Mouse (Mus musculus): Measurements from ENCODE around the gene Pigc. TPM values are rescaled to one million over a fixed set of nuclear protein-coding genes. Genes with fewer than 3 reads are reported as not detected.

Pigc gene
- total RNA-seq, 2 experiments from 2014 or later: 14.1 to 17.5 TPM

- no peak for DNase-seq (ENCODE audit: extremely low spot score in 1 of 2, low spot score in 2 of 2)
- intact Hi-C loops (cut with DNase I): loop anchor here (5.0 kb wide), 1 partner anchor 221 kb away; no protein-coding TSS in a partner anchor
These were observed 1.1 kb upstream of the Pigc start for GRCm38 (mm10) chr1:161967936-161968335.

GRCm38 (mm10) chr1:161970874-161971273, 1.9 kb downstream of the Pigc start:
- no peak for DNase-seq (ENCODE audit: extremely low spot score in 1 of 2, low spot score in 2 of 2)
- intact Hi-C loops (cut with DNase I): loop anchor here (10.0 kb wide), 1 partner anchor 574 kb away; the partner anchor contains the start of gene Mettl13

GRCm38 (mm10) chr1:161972233-161972632, 3.2 kb downstream of the Pigc start:
- intact Hi-C loops (cut with DNase I): loop anchor here (10.0 kb wide), 1 partner anchor 573 kb away; the partner anchor contains the start of gene Mettl13
- DNase-seq (ENCODE audit: extremely low spot score in 1 of 2, low spot score in 2 of 2): no peak

GRCm38 (mm10) chr1:161976255-161977182, 7.5 kb downstream of the Pigc start:
- intact Hi-C loops (cut with DNase I): loop anchor here (5.0 to 10.0 kb wide), 2 partner anchors 336 to 568 kb away; partner anchors contain the start of gene Mettl13

GRCm38 (mm10) chr1:161977331-161977730, 8.3 kb downstream of the Pigc start:
- DNase-seq (ENCODE audit: extremely low spot score in 1 of 2, low spot score in 2 of 2): no peak
- intact Hi-C loops (cut with DNase I): loop anchor here (5.0 to 10.0 kb wide), 2 partner anchors 335 to 567 kb away; partner anchors contain the start of gene Mettl13

More at GRCm38 (mm10) chr1:161976255-161977182, 7.5 kb downstream of the Pigc start:
- DNase-seq (ENCODE audit: extremely low spot score in 1 of 2, low spot score in 2 of 2): peak; percentile 77 to 81

- intact Hi-C loops (cut with DNase I): loop anchor here (5.0 to 10.0 kb wide), 2 partner anchors 334 to 567 kb away; partner anchors contain the start of gene Mettl13
- DNase-seq (ENCODE audit: extremely low spot score in 1 of 2, low spot score in 2 of 2): no peak
These were observed 9.3 kb downstream of the Pigc start for GRCm38 (mm10) chr1:161978173-161978700.

- no peak for DNase-seq (ENCODE audit: extremely low spot score in 1 of 2, low spot score in 2 of 2)
- intact Hi-C loops (cut with DNase I): loop anchor here (5.0 to 10.0 kb wide), 2 partner anchors 333 to 565 kb away; partner anchors contain the start of gene Mettl13
These were observed 10.6 kb downstream of the Pigc start, which contains the start of gene 4930558K02Rik for GRCm38 (mm10) chr1:161979536-161979935. TSS of gene 4930558K02Rik (minus strand) at chr1:161979636.

GRCm38 (mm10) chr1:161980046-161980445, 11.1 kb downstream of the Pigc start:
- DNase-seq (ENCODE audit: extremely low spot score in 1 of 2, low spot score in 2 of 2): no peak
- intact Hi-C loops (cut with DNase I): no loop called here

GRCm38 (mm10) chr1:161980626-161981298, 11.8 kb downstream of the Pigc start:
- intact Hi-C loops (cut with DNase I): no loop called here

GRCm38 (mm10) chr1:161983451-161983850, 14.5 kb downstream of the Pigc start:
- no peak for DNase-seq (ENCODE audit: extremely low spot score in 1 of 2, low spot score in 2 of 2)
- intact Hi-C loops (cut with DNase I): no loop called here

More at GRCm38 (mm10) chr1:161980626-161981298, 11.8 kb downstream of the Pigc start:
- no peak for DNase-seq (ENCODE audit: extremely low spot score in 1 of 2, low spot score in 2 of 2)

GRCm38 (mm10) chr1:161983979-161984566, 15.1 kb downstream of the Pigc start:
- DNase-seq (ENCODE audit: extremely low spot score in 1 of 2, low spot score in 2 of 2): no peak
- intact Hi-C loops (cut with DNase I): no loop called here

GRCm38 (mm10) chr1:161990684-161991578, 21.9 kb downstream of the Pigc start:
- intact Hi-C loops (cut with DNase I): no loop called here
- DNase-seq (ENCODE audit: extremely low spot score in 1 of 2, low spot score in 2 of 2): no peak

- no peak for DNase-seq (ENCODE audit: extremely low spot score in 1 of 2, low spot score in 2 of 2)
- intact Hi-C loops (cut with DNase I): no loop called here
These were observed 22.9 kb downstream of the Pigc start for GRCm38 (mm10) chr1:161991846-161992245.

GRCm38 (mm10) chr1:161992389-161992788, 23.4 kb downstream of the Pigc start:
- DNase-seq (ENCODE audit: extremely low spot score in 1 of 2, low spot score in 2 of 2): no peak
- intact Hi-C loops (cut with DNase I): no loop called here

- no peak for DNase-seq (ENCODE audit: extremely low spot score in 1 of 2, low spot score in 2 of 2)
- intact Hi-C loops (cut with DNase I): no loop called here
These were observed 29.8 kb downstream of the Pigc start for GRCm38 (mm10) chr1:161998781-161999180.

GRCm38 (mm10) chr1:161999338-161999737, 30.4 kb downstream of the Pigc start:
- intact Hi-C loops (cut with DNase I): no loop called here
- no peak for DNase-seq (ENCODE audit: extremely low spot score in 1 of 2, low spot score in 2 of 2)

GRCm38 (mm10) chr1:161999882-162000371, 30.9 kb downstream of the Pigc start:
- DNase-seq (ENCODE audit: extremely low spot score in 1 of 2, low spot score in 2 of 2): peak; percentile 41 to 79
- intact Hi-C loops (cut with DNase I): loop anchor here (5.0 kb wide), 1 partner anchor 312 kb away; no protein-coding TSS in a partner anchor
